Mouse (Mus musculus): Measurements from ENCODE around the gene Nkd2.
A peak's percentile ranks its signal among the peaks of the same experiment; 100 is the strongest.

Gene Nkd2

GRCm38 (mm10) chr13:73847465-73847836 is at the start of gene Nkd2:
Gene Nkd2 (minus strand): TSS chr13:73847631.
- peak; percentile 66 for DNase-seq (ENCODE audit: low spot score)

- no peak for DNase-seq (ENCODE audit: low spot score)
These were observed 45.2 kb upstream of the Nkd2 start for GRCm38 (mm10) chr13:73892493-73893178.

GRCm38 (mm10) chr13:73887415-73887874 is 40.0 kb upstream of the Nkd2 start:
- DNase-seq (ENCODE audit: low spot score): peak; percentile 10

GRCm38 (mm10) chr13:73886601-73887000 is 39.2 kb upstream of the Nkd2 start:
- DNase-seq (ENCODE audit: low spot score): no peak

GRCm38 (mm10) chr13:73886066-73886465 is 38.6 kb upstream of the Nkd2 start:
- no peak for DNase-seq (ENCODE audit: low spot score)

GRCm38 (mm10) chr13:73885656-73886055 is 38.2 kb upstream of the Nkd2 start:
- no peak for DNase-seq (ENCODE audit: low spot score)

GRCm38 (mm10) chr13:73881347-73881746 is 33.9 kb upstream of the Nkd2 start:
- DNase-seq (ENCODE audit: low spot score): no peak

GRCm38 (mm10) chr13:73879824-73880223 is 32.4 kb upstream of the Nkd2 start:
- DNase-seq (ENCODE audit: low spot score): no peak

GRCm38 (mm10) chr13:73872159-73872558 is 24.7 kb upstream of the Nkd2 start:
- no peak for DNase-seq (ENCODE audit: low spot score)

- no peak for DNase-seq (ENCODE audit: low spot score)
These were observed 604 bp downstream of the Nkd2 start for GRCm38 (mm10) chr13:73846589-73847464.

GRCm38 (mm10) chr13:73842696-73843095 is 4.7 kb downstream of the Nkd2 start:
- DNase-seq (ENCODE audit: low spot score): no peak

- DNase-seq (ENCODE audit: low spot score): no peak
These were observed 7.7 kb downstream of the Nkd2 start for GRCm38 (mm10) chr13:73839740-73840139.

GRCm38 (mm10) chr13:73839137-73839548 is 8.3 kb downstream of the Nkd2 start:
- no peak for DNase-seq (ENCODE audit: low spot score)

- no peak for DNase-seq (ENCODE audit: low spot score)
These were observed 9.7 kb downstream of the Nkd2 start for GRCm38 (mm10) chr13:73837708-73838107.

GRCm38 (mm10) chr13:73836491-73836890 is 10.9 kb downstream of the Nkd2 start:
- DNase-seq (ENCODE audit: low spot score): no peak

GRCm38 (mm10) chr13:73835791-73836190 is 11.6 kb downstream of the Nkd2 start:
- no peak for DNase-seq (ENCODE audit: low spot score)

- DNase-seq (ENCODE audit: low spot score): no peak
These were observed 13.6 kb downstream of the Nkd2 start for GRCm38 (mm10) chr13:73833809-73834208.

- DNase-seq (ENCODE audit: low spot score): peak; percentile 34
These were observed 15.9 kb downstream of the Nkd2 start for GRCm38 (mm10) chr13:73831486-73831885.

GRCm38 (mm10) chr13:73827243-73827642 is 20.2 kb downstream of the Nkd2 start:
- no peak for DNase-seq (ENCODE audit: low spot score)

- DNase-seq (ENCODE audit: low spot score): no peak
These were observed 23.7 kb downstream of the Nkd2 start for GRCm38 (mm10) chr13:73823711-73824110.

GRCm38 (mm10) chr13:73822187-73822800 is 25.1 kb downstream of the Nkd2 start:
- DNase-seq (ENCODE audit: low spot score): peak; percentile 40

- DNase-seq (ENCODE audit: low spot score): no peak
These were observed 26.2 kb downstream of the Nkd2 start for GRCm38 (mm10) chr13:73821251-73821650.

GRCm38 (mm10) chr13:73818921-73819320 is 28.5 kb downstream of the Nkd2 start:
- DNase-seq (ENCODE audit: low spot score): no peak
